Comparison of ENCODE assay signal across 8 mouse cellular contexts in genomic region chr4:62274841-62275536, GRCm38 (mm10). TPM values are rescaled to one million over a fixed set of nuclear protein-coding genes. Genes with fewer than 3 reads are reported as not detected.
A peak's percentile ranks its signal among the peaks of the same experiment; 100 is the strongest.
DNase-seq lines count a peak whose midpoint lies in the region; ATAC-seq and TF ChIP-seq lines count a peak whose summit lies in the region.

No protein-coding gene starts in this region.

- intact Hi-C loops in heart, adult 2 months (cut with DNase I) = no loop called here

- no peak overlapping the region for H3K4me3 ChIP-seq in heart, adult 2 months
- no peak overlapping the region for H3K4me3 ChIP-seq in forebrain, postnatal 0 days (ENCODE audit: low read depth, low read length)
- H3K4me3 ChIP-seq in midbrain, postnatal 0 days (ENCODE audit: low read depth, low read length) = no peak overlapping the region

- peak; percentile 36 to 42 for DNase-seq in heart, adult 9 months (ENCODE audit: low spot score in 2 of 2)
- DNase-seq in heart, adult 2 months = no peak
- DNase-seq in adipocyte (ENCODE audit: low spot score) = peak; percentile 35
- peak; percentile 44 for DNase-seq in forebrain, postnatal 0 days
- peak; percentile 81 for DNase-seq in midbrain, postnatal 0 days (ENCODE audit: low spot score)
- DNase-seq in thymus, postnatal 36 days = no peak
- DNase-seq in right cerebral cortex, adult 2 months (ENCODE audit: low spot score in 2 of 2) = no peak
- no peak for DNase-seq in thymus, postnatal 0 days (ENCODE audit: low spot score)

- TF ChIP-seq POLR2A in heart, adult 2 months (IDR thresholded peaks at IDR 0.05; ENCODE audit: insufficient read depth, low read depth, low read length) = no peak

- H3K27ac ChIP-seq in heart, adult 2 months = no peak overlapping the region; the same call in 1 of the 2 replicates
- H3K27ac ChIP-seq in forebrain, postnatal 0 days (ENCODE audit: low read depth, low read length) = no peak overlapping the region
- H3K27ac ChIP-seq in midbrain, postnatal 0 days (ENCODE audit: low read depth, low read length) = no peak overlapping the region

- 25% methylated on average over 12 of the region's 12 CpGs for WGBS in heart, adult 2 months
- 4% methylated on average over 12 of the region's 12 CpGs for WGBS in forebrain, postnatal 0 days
- WGBS in midbrain, postnatal 0 days = 9% methylated on average over 12 of the region's 12 CpGs

- H3K4me1 ChIP-seq in heart, adult 2 months (ENCODE audit: control insufficient read depth, insufficient read depth, low read length) = peaks cover 4% of the 10 kb centered on the region
- H3K4me1 ChIP-seq in forebrain, postnatal 0 days (ENCODE audit: insufficient read depth) = no peaks in the 10 kb centered on the region
- no peaks in the 10 kb centered on the region for H3K4me1 ChIP-seq in midbrain, postnatal 0 days (ENCODE audit: insufficient read depth, low read length)

- H3K36me3 ChIP-seq in heart, adult 2 months (ENCODE audit: control insufficient read depth, insufficient read depth, low read length) = no peaks in the 10 kb centered on the region
- H3K36me3 ChIP-seq in forebrain, postnatal 0 days (ENCODE audit: insufficient read depth) = no peaks in the 10 kb centered on the region
- no peaks in the 10 kb centered on the region for H3K36me3 ChIP-seq in midbrain, postnatal 0 days (ENCODE audit: insufficient read depth, low read length)

- H3K27me3 ChIP-seq in heart, adult 2 months (ENCODE audit: control insufficient read depth, insufficient read depth, low read length) = no peaks in the 10 kb centered on the region
- no peaks in the 10 kb centered on the region for H3K27me3 ChIP-seq in forebrain, postnatal 0 days (ENCODE audit: insufficient read depth, low read length)
- no peaks in the 10 kb centered on the region for H3K27me3 ChIP-seq in midbrain, postnatal 0 days (ENCODE audit: insufficient read depth, low read length)

- TF ChIP-seq EP300 in heart, adult 2 months (IDR thresholded peaks at IDR 0.05; ENCODE audit: insufficient read depth, low read depth, low read length) = no peak

- no peak for TF ChIP-seq CTCF in heart, adult 2 months (IDR thresholded peaks at IDR 0.05)
- TF ChIP-seq CTCF in forebrain, postnatal 0 days (IDR thresholded peaks at IDR 0.05; ENCODE audit: low read depth) = no peak
- no peak for TF ChIP-seq CTCF in midbrain, postnatal 0 days (IDR thresholded peaks at IDR 0.05)

- no peaks in the 10 kb centered on the region for H3K79me2 ChIP-seq in heart, adult 2 months (replicated peaks; ENCODE audit: control insufficient read depth, insufficient read depth, low read length)

- H3K9me3 ChIP-seq in forebrain, postnatal 0 days (ENCODE audit: low read length) = no peaks in the 10 kb centered on the region
- H3K9me3 ChIP-seq in midbrain, postnatal 0 days (ENCODE audit: low read length) = no peaks in the 10 kb centered on the region

- H3K9ac ChIP-seq in heart, adult 2 months (ENCODE audit: low read depth, low read length) = no peak overlapping the region
- H3K9ac ChIP-seq in forebrain, postnatal 0 days = no peak overlapping the region
- no peak overlapping the region for H3K9ac ChIP-seq in midbrain, postnatal 0 days (replicated peaks; ENCODE audit: low read length, poor library complexity, severe bottlenecking)

- peak; percentile 90 for ATAC-seq in forebrain, postnatal 0 days
- ATAC-seq in midbrain, postnatal 0 days (ENCODE audit: low FRiP score) = peak; percentile 82

- H3K4me2 ChIP-seq in forebrain, postnatal 0 days (ENCODE audit: low read depth) = no peak overlapping the region
- H3K4me2 ChIP-seq in midbrain, postnatal 0 days (ENCODE audit: low read depth, low read length, poor library complexity, severe bottlenecking) = no peak overlapping the region

RNA-seq across cellular contexts. Expression of gene Slc31a2, which starts 12.6 kb away (rescaled TPM):
- total RNA-seq in heart, adult 2 months (2021) = 10 to 100 TPM; 19.9 to 22.9 TPM
- polyA plus RNA-seq in heart, adult 2 months (2012; rRNA removed) = 19.1 and 27.8 TPM in 2 replicates
- total RNA-seq in forebrain, postnatal 0 days (2014; rRNA removed) = 11.3 and 15.8 TPM in 2 replicates
- polyA plus RNA-seq in forebrain, postnatal 0 days (2015; fragmentation: Nextera tagmentation; extraction: Ambion mirVana) = 5.3 and 10.9 TPM in 2 replicates
- total RNA-seq in midbrain, postnatal 0 days (2014; rRNA removed) = 18.0 and 23.8 TPM in 2 replicates
- polyA plus RNA-seq in midbrain, postnatal 0 days (2015; fragmentation: Nextera tagmentation; extraction: Ambion mirVana) = 12.0 and 13.2 TPM in 2 replicates
- polyA plus RNA-seq in thymus, postnatal 0 days (2015; fragmentation: Nextera tagmentation; extraction: Ambion mirVana) = 9.5 and 10.7 TPM in 2 replicates

RNA-seq across cellular contexts. Expression of gene Zfp37, which starts 44.1 kb away (rescaled TPM):
- 1 to 10 TPM; 1.5 to 2.0 TPM for total RNA-seq in heart, adult 2 months (2021)
- polyA plus RNA-seq in heart, adult 2 months (2012; rRNA removed) = 0.25 and 0.88 TPM in 2 replicates
- 24.2 and 30.1 TPM in 2 replicates for total RNA-seq in forebrain, postnatal 0 days (2014; rRNA removed)
- polyA plus RNA-seq in forebrain, postnatal 0 days (2015; fragmentation: Nextera tagmentation; extraction: Ambion mirVana) = 11.2 and 14.6 TPM in 2 replicates
- total RNA-seq in midbrain, postnatal 0 days (2014; rRNA removed) = 25.1 and 30.3 TPM in 2 replicates
- polyA plus RNA-seq in midbrain, postnatal 0 days (2015; fragmentation: Nextera tagmentation; extraction: Ambion mirVana) = 18.9 and 20.5 TPM in 2 replicates
- 0.59 and 0.68 TPM in 2 replicates for polyA plus RNA-seq in thymus, postnatal 0 days (2015; fragmentation: Nextera tagmentation; extraction: Ambion mirVana)

Comparison
In these comparisons a context has a peak if more than half of its experiments do, and no peak if none do; other contexts are left out.
1. DNase-seq: peak in heart, adult 9 months (2 of 2), adipocyte (single experiment), forebrain, postnatal 0 days (single experiment) and midbrain, postnatal 0 days (single experiment); none in heart, adult 2 months (0 of 2), thymus, postnatal 36 days (0 of 2), right cerebral cortex, adult 2 months (0 of 2) and thymus, postnatal 0 days (single experiment).